Comparison of ENCODE assay signal across 22 mouse cellular contexts in genomic region chr6:86543060-86543459, GRCm38 (mm10). TPM values are rescaled to one million over a fixed set of nuclear protein-coding genes. Genes with fewer than 3 reads are reported as not detected.
A peak's percentile ranks its signal among the peaks of the same experiment; 100 is the strongest.
DNase-seq lines count a peak whose midpoint lies in the region; ATAC-seq lines count a peak whose summit lies in the region.
"Had no signal": no experiment of that assay in that cellular context is flagged by ENCODE, and none has a peak within 500 bp of the region (broad histone marks: within the 10 kb centered on the region; RNA-seq: fewer than 3 reads in every experiment).

No protein-coding gene starts in this region.

- DNase-seq in ES-CJ7 (ENCODE audit: low read depth, low spot score) = peak; percentile 56
- peak; percentile 68 for DNase-seq in R1 (ENCODE audit: low read depth, low spot score)
- DNase-seq in ZHBTc4 (ENCODE audit: low read depth, low spot score) = peak; percentile 46
- no peak for DNase-seq in kidney, adult 9 months
- DNase-seq in yolk sac, embryonic 10.5 days (ENCODE audit: low spot score) = no peak
- DNase-seq: adrenal gland, adult 2 months; adrenal gland, adult 8-10 months; adrenal gland, postnatal 10 days; adrenal gland, postnatal 14 days; adrenal gland, postnatal 25 days; adrenal gland, postnatal 36 days; B cell, adult 2 months; cerebellum, adult 11 months; cerebellum, adult 11-12 months; cerebellum, adult 18-20 months; cerebellum, adult 2 months; cerebellum, adult 8-10 months; cerebellum, adult 9-10 months had no signal

- no peak for ATAC-seq in megakaryocyte progenitor cell, adult 5-6 weeks (replicated peaks; ENCODE audit: poor library complexity)
- ATAC-seq: activated CD4-positive, CD25-positive, alpha-beta regulatory T cell, adult 4 months; CD4-positive, CD25-positive, alpha-beta regulatory T cell, adult 4 months; Patski had no signal

RNA-seq across cellular contexts. Expression of gene Pcbp1, which starts 16.9 kb away (rescaled TPM):
- 333 and 352 TPM in 2 replicates for total RNA-seq in megakaryocyte progenitor cell, adult 5-6 weeks (2015)
- total RNA-seq in megakaryocyte progenitor cell, adult 5-6 weeks (2017) = 107 and 114 TPM in 2 replicates

Comparison
In these comparisons a context has a peak if more than half of its experiments do, and no peak if none do; other contexts are left out.
1. DNase-seq: peak in ES-CJ7 (single experiment), R1 (single experiment) and ZHBTc4 (single experiment); none in kidney, adult 9 months (single experiment) and yolk sac, embryonic 10.5 days (single experiment).